In the genomic region with DNA sequence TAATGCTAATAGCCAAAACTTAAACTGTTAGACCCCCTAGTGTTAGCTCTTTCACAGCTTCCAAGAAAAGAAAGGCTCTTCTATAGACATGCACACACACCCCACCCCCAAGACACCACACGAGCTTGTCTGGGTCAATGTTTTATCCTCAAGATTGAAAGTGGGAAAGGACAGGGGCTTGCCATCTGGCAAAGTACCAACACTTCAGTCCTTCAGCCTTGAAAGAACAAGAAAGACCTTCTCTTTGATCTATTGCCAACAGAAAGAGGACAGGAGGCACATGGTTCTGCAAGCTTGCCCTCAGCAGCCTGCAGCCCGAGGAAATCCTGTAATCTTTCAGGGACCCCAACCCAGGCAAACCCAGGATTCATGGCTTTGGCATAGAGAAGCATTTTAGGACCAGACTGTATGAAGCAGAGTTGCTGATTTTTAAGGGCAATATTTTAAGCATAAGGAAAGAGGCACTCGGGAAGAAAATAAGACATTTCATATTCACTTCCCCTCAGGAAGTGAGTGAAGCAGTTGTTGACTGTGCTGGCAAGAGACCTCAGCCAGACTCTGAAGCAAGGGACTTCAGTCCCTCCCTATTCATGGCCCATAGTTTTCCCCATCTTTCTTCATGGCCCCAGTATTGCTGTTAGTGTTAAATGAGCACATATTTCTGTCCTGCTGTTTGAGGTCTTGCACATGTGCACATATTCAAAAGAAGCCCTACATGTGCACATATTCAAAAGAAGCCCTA, we compare ENCODE assay signal across 15 mouse cellular contexts. TPM values are rescaled to one million over a fixed set of nuclear protein-coding genes. Genes with fewer than 3 reads are reported as not detected.
DNase-seq lines count a peak whose midpoint lies in the region; ATAC-seq lines count a peak whose summit lies in the region.
"Had no signal": no experiment of that assay in that cellular context is flagged by ENCODE, and none has a peak within 500 bp of the region (broad histone marks: within the 10 kb centered on the region; RNA-seq: fewer than 3 reads in every experiment).

No protein-coding gene starts in this region.

- no peaks in the 10 kb centered on the region for H3K9me3 ChIP-seq in forebrain, embryonic 13.5 days (replicated peaks)
- no peaks in the 10 kb centered on the region for H3K9me3 ChIP-seq in forebrain, embryonic 15.5 days

- 0 out of 2 replicates have a peak, but pooled peaks have one; percentile 48 for ATAC-seq in forebrain, embryonic 13.5 days
- no peak for ATAC-seq in forebrain, embryonic 15.5 days (replicated peaks)
- ATAC-seq: intestine, postnatal 0 days had no signal

- intact Hi-C loops in left cerebral cortex, postnatal 10 days (cut with DNase I) = no loop called here

- 0 out of 2 replicates have a peak overlapping the region, but pooled peaks have one; percentile 2 for H3K27ac ChIP-seq in forebrain, embryonic 13.5 days
- no peak overlapping the region for H3K27ac ChIP-seq in forebrain, embryonic 15.5 days (replicated peaks)
- H3K27ac ChIP-seq: limb, embryonic 12.5 days had no signal

- peaks cover 8% of the 10 kb centered on the region; the same call in 1 of the 2 replicates for H3K4me1 ChIP-seq in forebrain, embryonic 13.5 days
- peaks cover 7% of the 10 kb centered on the region; the same call in 1 of the 2 replicates for H3K4me1 ChIP-seq in forebrain, embryonic 15.5 days
- H3K4me1 ChIP-seq: limb, embryonic 12.5 days had no signal

- no peak overlapping the region for H3K4me2 ChIP-seq in forebrain, embryonic 13.5 days
- no peak overlapping the region for H3K4me2 ChIP-seq in forebrain, embryonic 15.5 days (replicated peaks)
- H3K4me2 ChIP-seq: limb, embryonic 12.5 days had no signal

- no peaks in the 10 kb centered on the region for H3K27me3 ChIP-seq in forebrain, embryonic 13.5 days
- no peaks in the 10 kb centered on the region for H3K27me3 ChIP-seq in forebrain, embryonic 15.5 days
- H3K27me3 ChIP-seq: limb, embryonic 12.5 days had no signal

- H3K36me3 ChIP-seq in forebrain, embryonic 13.5 days (ENCODE audit: poor library complexity, severe bottlenecking) = no peaks in the 10 kb centered on the region
- no peaks in the 10 kb centered on the region for H3K36me3 ChIP-seq in forebrain, embryonic 15.5 days
- H3K36me3 ChIP-seq: limb, embryonic 12.5 days had no signal

- 31% methylated on average over 3 of the region's 3 CpGs for WGBS in forebrain, embryonic 13.5 days
- WGBS in forebrain, embryonic 15.5 days = 22% methylated on average over 3 of the region's 3 CpGs

- peak; percentile 51 to 57 for DNase-seq in left cerebral cortex, postnatal 10 days (ENCODE audit: extremely low spot score in 1 of 2, low spot score in 2 of 2)
- DNase-seq in left cerebral cortex, adult 11 months (ENCODE audit: low spot score) = no peak
- DNase-seq in right cerebral cortex, adult 18-20 months = peak; percentile 5
- no peak for DNase-seq in right cerebral cortex, postnatal 36 days (ENCODE audit: low spot score in 2 of 2)
- DNase-seq in lung, postnatal 4 days = peak; percentile 51 to 68
- no peak for DNase-seq in ovary, postnatal 10 days (ENCODE audit: low spot score)
- DNase-seq: embryo, embryonic 11 days had no signal

- H3K4me3 ChIP-seq in forebrain, embryonic 13.5 days = no peak overlapping the region
- H3K4me3 ChIP-seq in forebrain, embryonic 15.5 days = no peak overlapping the region
- H3K4me3 ChIP-seq: limb, embryonic 12.5 days had no signal

- H3K9ac ChIP-seq in forebrain, embryonic 13.5 days = no peak overlapping the region
- no peak overlapping the region for H3K9ac ChIP-seq in forebrain, embryonic 15.5 days (replicated peaks)
- H3K9ac ChIP-seq: limb, embryonic 12.5 days had no signal

RNA-seq across cellular contexts. Expression of a gene that starts 0.7 kb away (rescaled TPM):
- polyA plus RNA-seq in forebrain, embryonic 13.5 days (2015; fragmentation: Nextera tagmentation; extraction: Ambion mirVana) = not detected in 2 replicates
- not detected in 2 replicates for polyA plus RNA-seq in forebrain, embryonic 15.5 days (2015; fragmentation: Nextera tagmentation; extraction: Ambion mirVana)
- not detected for total RNA-seq in left cerebral cortex, postnatal 10 days (2021)
- total RNA-seq: gastrocnemius, adult 18-20 months; megakaryocyte-erythroid progenitor cell, adult 5-6 weeks had no signal
- polyA plus RNA-seq: heart, embryonic 16.5 days; intestine, postnatal 0 days; limb, embryonic 12.5 days; stomach, embryonic 14.5 days had no signal

RNA-seq across cellular contexts. Expression of a gene that starts 40.6 kb away (rescaled TPM):
- polyA plus RNA-seq in forebrain, embryonic 13.5 days (2015; fragmentation: Nextera tagmentation; extraction: Ambion mirVana) = not detected in 2 replicates
- polyA plus RNA-seq in forebrain, embryonic 15.5 days (2015; fragmentation: Nextera tagmentation; extraction: Ambion mirVana) = not detected in 2 replicates
- not detected for total RNA-seq in left cerebral cortex, postnatal 10 days (2021)
- total RNA-seq: gastrocnemius, adult 18-20 months; megakaryocyte-erythroid progenitor cell, adult 5-6 weeks had no signal
- polyA plus RNA-seq: heart, embryonic 16.5 days; intestine, postnatal 0 days; limb, embryonic 12.5 days; stomach, embryonic 14.5 days had no signal

RNA-seq across cellular contexts. Expression of a gene that starts 40.8 kb away (rescaled TPM):
- 162 and 167 TPM in 2 replicates for polyA plus RNA-seq in forebrain, embryonic 13.5 days (2015; fragmentation: Nextera tagmentation; extraction: Ambion mirVana)
- polyA plus RNA-seq in forebrain, embryonic 15.5 days (2015; fragmentation: Nextera tagmentation; extraction: Ambion mirVana) = 145 and 154 TPM in 2 replicates
- total RNA-seq in left cerebral cortex, postnatal 10 days (2021) = 10 to 100 TPM; 59.2 to 61.1 TPM

RNA-seq across cellular contexts. Expression of a gene that starts 40.9 kb away (rescaled TPM):
- polyA plus RNA-seq in forebrain, embryonic 13.5 days (2015; fragmentation: Nextera tagmentation; extraction: Ambion mirVana) = 27.7 and 28.9 TPM in 2 replicates
- 22.8 and 24.6 TPM in 2 replicates for polyA plus RNA-seq in forebrain, embryonic 15.5 days (2015; fragmentation: Nextera tagmentation; extraction: Ambion mirVana)
- total RNA-seq in left cerebral cortex, postnatal 10 days (2021) = 10 to 100 TPM; 34.8 to 44.9 TPM

Comparison
In these comparisons a context has a peak if more than half of its experiments do, and no peak if none do; other contexts are left out.
1. DNase-seq: peak in left cerebral cortex, postnatal 10 days (2 of 2), right cerebral cortex, adult 18-20 months (single experiment) and lung, postnatal 4 days (2 of 2); none in left cerebral cortex, adult 11 months (single experiment), right cerebral cortex, postnatal 36 days (0 of 2) and ovary, postnatal 10 days (single experiment).